Mouse (Mus musculus) bone marrow macrophage, adult 2 months (primary cell): ENCODE data around the gene Ube2e2.

ENCODE experiments used
- CTCF ChIP-seq: IDR thresholded peaks from 2 replicates; pipeline ENCODE4 v1.5.1; 2012; ENCODE audit warnings: low read depth, mild to moderate bottlenecking, low read length, moderate library complexity
- POLR2A ChIP-seq: IDR thresholded peaks from 2 replicates; pipeline ENCODE4 v1.6.1; 2012; ENCODE audit warnings: mild to moderate bottlenecking, low read depth, low read length, borderline replicate concordance

DNA sequence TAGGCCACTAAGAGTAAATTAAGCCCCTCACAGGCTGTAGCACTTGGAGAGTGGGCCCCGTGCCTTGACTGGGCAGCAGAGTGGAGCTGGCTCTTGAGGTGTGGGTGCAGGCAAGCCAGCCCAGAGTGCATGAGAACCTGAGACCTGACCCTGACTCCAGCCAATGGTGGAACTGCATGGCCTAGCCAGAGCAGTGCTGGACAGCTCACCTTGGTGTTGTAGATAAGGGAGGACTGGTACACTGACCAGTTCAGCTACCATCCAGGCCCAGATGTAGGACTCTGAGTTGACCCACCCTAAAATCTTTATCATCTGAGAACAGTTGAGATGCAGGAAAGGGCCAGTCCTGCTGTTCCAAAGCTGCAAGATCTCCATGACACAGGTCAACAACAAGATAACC, 11.6 kb downstream of the Ube2e2 start:
- TF ChIP-seq POLR2A (no peak), CTCF (no peak)
